Mouse (Mus musculus) thymus, adult 2 months (tissue): ENCODE results near the gene Gm20388.

Experiments
- CTCF ChIP-seq: fragments of 200-500 bp; IDR thresholded peaks from 2 replicates; pipeline ENCODE4 v1.5.1; 2012; ENCODE audit warnings: mild to moderate bottlenecking, control low read depth, low read length, moderate library complexity, borderline replicate concordance; ENCODE audit not compliant: control insufficient read depth, poor library complexity, insufficient read depth; ENCODE audit errors: extremely low read depth
- POLR2A ChIP-seq: fragments of 200-500 bp; IDR thresholded peaks from 2 replicates; pipeline ENCODE4 v1.6.1; 2012; ENCODE audit warnings: mild to moderate bottlenecking, low read length, control low read depth, moderate library complexity; ENCODE audit not compliant: control insufficient read depth, poor library complexity, insufficient read depth; ENCODE audit errors: extremely low read depth

DNA sequence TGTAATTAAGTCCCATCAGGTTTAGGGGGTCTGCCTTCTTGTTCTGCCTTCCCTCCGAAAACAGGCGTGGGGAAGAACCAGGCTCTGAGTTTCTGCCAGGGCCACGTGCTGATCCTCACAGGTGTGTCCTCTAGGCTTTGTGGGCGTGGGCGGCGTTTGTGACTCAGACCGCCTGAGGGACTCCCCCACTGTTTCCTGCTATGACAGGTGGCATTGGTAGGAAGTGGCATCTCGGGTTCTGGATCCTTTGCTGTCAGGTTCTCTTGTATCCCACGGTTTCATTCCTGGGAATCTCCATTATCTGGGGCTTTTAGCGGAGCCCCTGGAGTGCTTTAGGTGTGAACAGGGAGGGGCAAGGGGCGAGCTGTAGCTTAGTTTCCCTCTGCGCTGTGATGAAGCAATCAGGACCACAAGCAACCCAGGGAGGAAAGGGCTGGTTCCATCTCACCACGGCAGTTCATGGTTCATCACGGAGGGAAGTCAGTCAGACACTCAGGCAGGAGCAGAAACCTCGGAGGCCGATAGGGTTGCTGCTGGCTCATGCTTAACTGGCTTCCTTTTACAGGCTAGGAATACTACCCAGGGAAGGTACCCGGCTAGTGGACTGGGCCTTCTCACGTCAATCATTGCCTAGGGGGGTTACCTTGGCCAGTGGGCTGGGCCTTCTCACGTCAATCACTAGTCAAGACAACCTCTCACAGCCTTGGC is 791.3 kb downstream of the Gm20388 start:
- TF ChIP-seq CTCF (no peak), POLR2A (no peak)
